Comparison of ENCODE assay signal across 9 mouse cellular contexts in the genomic region with DNA sequence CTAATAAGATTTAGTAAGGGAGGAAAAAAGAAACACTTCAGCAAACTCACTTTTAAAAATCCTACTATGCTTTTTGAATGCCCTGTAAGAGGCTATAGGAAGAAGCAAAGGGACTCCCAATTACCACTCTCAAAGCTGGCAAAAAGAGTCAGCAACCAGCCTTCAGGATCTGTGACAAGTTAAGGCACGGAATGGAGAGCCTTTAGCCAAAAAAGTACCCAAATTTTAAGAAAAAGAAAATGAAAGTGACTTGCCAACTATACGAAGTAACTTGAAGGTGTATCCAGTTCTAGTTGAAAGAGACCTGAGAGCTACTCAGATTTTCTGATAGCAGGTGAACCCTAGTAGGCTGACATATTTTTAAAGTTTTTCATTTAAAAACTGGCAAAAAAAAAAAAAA. TPM values are rescaled to one million over a fixed set of nuclear protein-coding genes. Genes with fewer than 3 reads are reported as not detected.
DNase-seq lines count a peak whose midpoint lies in the region; ATAC-seq and TF ChIP-seq lines count a peak whose summit lies in the region.
"Had no signal": no experiment of that assay in that cellular context is flagged by ENCODE, and none has a peak within 500 bp of the region (broad histone marks: within the 10 kb centered on the region; RNA-seq: fewer than 3 reads in every experiment).

No protein-coding gene starts in this region.

- H3K4me1 ChIP-seq in embryonic facial prominence, embryonic 13.5 days, result peaks cover 18% of the 10 kb centered on the region
- peaks cover 11% of the 10 kb centered on the region; the same call in 1 of the 2 replicates for H3K4me1 ChIP-seq in intestine, embryonic 15.5 days (replicated peaks)

- DNase-seq in left cerebral cortex, adult 2 months (ENCODE audit: extremely low spot score in 1 of 2, low spot score in 2 of 2), result no peak
- DNase-seq in left cerebral cortex, postnatal 36 days (ENCODE audit: low spot score in 2 of 2), result no peak
- peak; percentile 39 for DNase-seq in naive thymus-derived CD4-positive, alpha-beta T cell, adult 2 months (ENCODE audit: low read depth)
- DNase-seq in ovary, postnatal 10 days (ENCODE audit: low spot score), result no peak
- no peak for DNase-seq in thymus, postnatal 25 days
- no peak for DNase-seq in layer of hippocampus, postnatal 10 days (ENCODE audit: low spot score in 2 of 2)
- DNase-seq: kidney, adult 11 months had no signal

- peaks cover 3% of the 10 kb centered on the region; the same call in 1 of the 2 replicates for H3K27me3 ChIP-seq in embryonic facial prominence, embryonic 13.5 days
- H3K27me3 ChIP-seq in intestine, embryonic 15.5 days (replicated peaks), result no peaks in the 10 kb centered on the region

- WGBS in embryonic facial prominence, embryonic 13.5 days, result 37% methylated on average over 2 of the region's 2 CpGs
- 40% methylated on average over 2 of the region's 2 CpGs for WGBS in intestine, embryonic 15.5 days

- H3K27ac ChIP-seq in left cerebral cortex, adult 2 months, result peak overlapping the region; percentile 96; the same call in 1 of the 2 replicates
- H3K27ac ChIP-seq in embryonic facial prominence, embryonic 13.5 days, result no peak overlapping the region
- no peak overlapping the region for H3K27ac ChIP-seq in intestine, embryonic 15.5 days

- ATAC-seq in embryonic facial prominence, embryonic 13.5 days (ENCODE audit: insufficient number of reproducible peaks, insufficient read depth, low FRiP score, low TSS enrichment, low read depth), result no peak
- no peak for ATAC-seq in intestine, embryonic 15.5 days

- H3K9me3 ChIP-seq in embryonic facial prominence, embryonic 13.5 days, result no peaks in the 10 kb centered on the region
- no peaks in the 10 kb centered on the region for H3K9me3 ChIP-seq in intestine, embryonic 15.5 days

- no peak overlapping the region for H3K9ac ChIP-seq in embryonic facial prominence, embryonic 13.5 days
- no peak overlapping the region for H3K9ac ChIP-seq in intestine, embryonic 15.5 days

- peak overlapping the region; percentile 92 for H3K4me3 ChIP-seq in left cerebral cortex, adult 2 months
- peak overlapping the region; percentile 81 for H3K4me3 ChIP-seq in embryonic facial prominence, embryonic 13.5 days
- peak overlapping the region; percentile 81 for H3K4me3 ChIP-seq in intestine, embryonic 15.5 days (replicated peaks)

- no peak for TF ChIP-seq CTCF in left cerebral cortex, adult 2 months (IDR thresholded peaks at IDR 0.05)

- peak overlapping the region; percentile 80 for H3K4me2 ChIP-seq in embryonic facial prominence, embryonic 13.5 days
- H3K4me2 ChIP-seq in intestine, embryonic 15.5 days (replicated peaks), result peak overlapping the region; percentile 81

- intact Hi-C loops in left cerebral cortex, adult 2 months (cut with DNase I), result loop anchor here (5.0 to 10.0 kb wide), 2 partner anchors 48 to 300 kb away; no protein-coding TSS in a partner anchor
- intact Hi-C loops in left cerebral cortex, postnatal 36 days (cut with DNase I), result no loop called here

- H3K36me3 ChIP-seq in embryonic facial prominence, embryonic 13.5 days, result no peaks in the 10 kb centered on the region
- no peaks in the 10 kb centered on the region for H3K36me3 ChIP-seq in intestine, embryonic 15.5 days

RNA-seq across cellular contexts. Expression of a gene that starts 1.6 kb away (rescaled TPM):
- 100 to 1,000 TPM; 163 to 178 TPM for total RNA-seq in left cerebral cortex, adult 2 months (2021)
- 100 to 1,000 TPM; 155 to 166 TPM for total RNA-seq in left cerebral cortex, postnatal 36 days (2021)
- 23.3 and 25.1 TPM in 2 replicates for polyA plus RNA-seq in embryonic facial prominence, embryonic 13.5 days (2015; fragmentation: Nextera tagmentation; extraction: Ambion mirVana)
- 16.9 and 18.9 TPM in 2 replicates for polyA plus RNA-seq in intestine, embryonic 15.5 days (2015; fragmentation: Nextera tagmentation; extraction: Ambion mirVana)
- total RNA-seq in layer of hippocampus, postnatal 10 days (2021), result 100 to 1,000 TPM; 150 TPM
